Mouse (Mus musculus): ENCODE results near the gene Trim61.

Gene Trim61

GRCm38 (mm10) chr8:64987731-64988130, 30.6 kb downstream of the Trim61 start, which contains the start of gene Trim75:
Gene Trim75 (minus strand): TSS chr8:64987831.
- DNase-seq (ENCODE audit: low read depth, low spot score), result no peak

- DNase-seq (ENCODE audit: low read depth, low spot score), result no peak
Observed at GRCm38 (mm10) chr8:64983150-64983897, 35.0 kb downstream of the Trim61 start.

Data from telencephalon, adult 2 months (tissue).